Mouse (Mus musculus) T-cell, adult 2 months (primary cell): Measurements from ENCODE around the gene Rhof.

Experiments
- DNase-seq: peaks from one replicate; pipeline ENCODE4 v3.0.0; 2022; ENCODE audit warnings: low spot score

The Rhof gene

DNA sequence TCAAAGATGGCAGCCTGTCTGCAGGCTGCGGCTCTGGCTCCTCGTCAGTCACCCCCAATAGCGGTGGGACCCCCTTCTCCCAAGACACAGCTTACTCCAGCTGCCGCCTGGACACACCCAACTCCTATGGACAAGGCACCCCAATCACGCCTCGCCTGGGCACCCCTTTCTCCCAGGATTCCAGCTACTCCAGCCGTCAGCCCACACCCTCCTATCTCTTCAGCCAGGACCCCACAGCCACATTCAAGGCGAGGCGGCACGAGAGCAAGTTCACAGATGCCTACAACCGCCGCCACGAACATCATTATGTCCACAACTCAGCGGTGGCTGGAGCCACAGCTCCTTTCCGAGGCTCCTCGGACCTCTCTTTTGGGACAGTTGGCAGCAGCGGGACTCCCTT, 15.1 kb upstream of the Rhof start:
- DNase-seq, result no peak

GRCm38 (mm10) chr5:123146357-123146756, 13.9 kb upstream of the Rhof start:
- no peak for DNase-seq

DNA sequence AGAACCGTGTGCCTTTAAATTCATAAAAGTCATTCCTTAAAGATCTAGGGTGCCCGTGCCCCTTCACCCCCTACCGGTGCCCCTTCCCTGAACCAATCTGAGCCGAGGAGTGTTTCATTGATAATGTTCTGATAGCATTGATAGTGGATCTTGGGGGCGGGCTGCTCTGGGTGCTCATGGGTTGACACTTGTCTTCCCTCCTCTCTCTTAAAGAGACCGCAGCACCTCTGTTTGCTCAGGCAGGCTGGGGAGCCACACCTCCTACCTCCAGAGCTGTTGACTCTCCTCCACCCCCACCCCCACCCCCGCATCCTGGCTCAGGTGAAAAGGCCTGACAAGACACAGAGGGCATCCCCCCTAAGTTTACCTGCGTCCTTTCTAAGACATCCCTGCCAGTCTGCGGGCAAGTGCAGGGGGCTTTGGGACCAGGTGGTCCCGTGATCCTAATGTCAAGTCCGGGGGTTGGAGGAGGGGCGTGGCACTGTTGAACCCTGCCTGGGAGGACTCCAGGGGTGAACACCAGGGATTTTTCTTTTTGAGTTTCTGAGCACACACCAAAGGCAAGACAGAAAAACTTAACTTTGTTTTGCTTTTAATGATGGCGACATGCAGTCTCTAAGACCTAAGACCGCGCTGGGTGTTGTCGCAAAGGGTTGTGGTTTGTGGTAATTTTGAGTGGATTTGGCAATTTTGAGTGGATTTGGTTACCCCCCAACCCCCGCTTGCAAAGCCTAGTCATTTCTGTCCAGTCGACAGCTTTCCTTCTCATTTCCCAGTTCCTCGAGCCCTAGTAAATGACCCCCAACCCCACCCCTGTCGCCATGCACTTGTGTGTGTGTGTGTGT, 12.5 kb upstream of the Rhof start:
- DNase-seq, result no peak

DNA sequence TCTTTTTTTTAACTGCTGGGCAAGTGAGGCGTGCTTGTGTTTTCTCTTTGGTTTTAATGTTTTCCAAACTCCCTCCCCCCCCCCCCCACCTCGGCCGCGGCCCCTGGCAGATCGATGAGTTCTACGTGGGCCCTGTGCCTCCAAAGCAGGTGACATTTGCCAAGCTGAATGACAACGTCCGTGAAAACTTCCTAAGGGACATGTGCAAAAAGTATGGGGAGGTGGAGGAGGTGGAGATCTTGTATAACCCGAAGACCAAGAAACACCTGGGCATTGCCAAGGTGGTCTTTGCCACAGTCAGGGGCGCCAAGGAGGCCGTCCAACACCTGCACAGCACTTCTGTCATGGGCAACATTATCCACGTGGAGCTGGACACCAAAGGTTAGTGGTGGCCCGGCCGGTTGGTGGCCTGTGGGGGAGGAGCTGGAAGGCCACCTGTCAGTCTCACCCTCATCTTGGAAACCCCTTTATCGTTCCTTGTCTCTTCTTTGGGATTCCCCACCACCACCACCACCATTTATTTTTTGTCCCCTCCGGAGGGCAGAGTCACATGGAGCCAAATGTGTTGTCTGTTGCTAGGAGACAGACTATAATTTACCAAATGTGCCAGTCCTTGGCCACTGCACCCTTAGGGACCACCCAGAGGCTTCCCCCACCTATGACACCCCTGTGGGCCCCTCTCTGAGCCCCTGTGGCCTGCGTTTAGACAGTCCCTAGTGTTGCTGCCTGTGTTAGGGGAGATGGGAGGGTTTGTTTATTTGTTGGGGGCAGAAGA, 11.7 kb upstream of the Rhof start:
- no peak for DNase-seq

GRCm38 (mm10) chr5:123143251-123143970, 10.9 kb upstream of the Rhof start:
- DNase-seq, result no peak

- peak; percentile 61 for DNase-seq
Measured at GRCm38 (mm10) chr5:123142161-123143157, 10.0 kb upstream of the Rhof start, which contains the start of gene Setd1b. Gene Setd1b, plus strand, starts transcription at chr5:123142193.

DNA sequence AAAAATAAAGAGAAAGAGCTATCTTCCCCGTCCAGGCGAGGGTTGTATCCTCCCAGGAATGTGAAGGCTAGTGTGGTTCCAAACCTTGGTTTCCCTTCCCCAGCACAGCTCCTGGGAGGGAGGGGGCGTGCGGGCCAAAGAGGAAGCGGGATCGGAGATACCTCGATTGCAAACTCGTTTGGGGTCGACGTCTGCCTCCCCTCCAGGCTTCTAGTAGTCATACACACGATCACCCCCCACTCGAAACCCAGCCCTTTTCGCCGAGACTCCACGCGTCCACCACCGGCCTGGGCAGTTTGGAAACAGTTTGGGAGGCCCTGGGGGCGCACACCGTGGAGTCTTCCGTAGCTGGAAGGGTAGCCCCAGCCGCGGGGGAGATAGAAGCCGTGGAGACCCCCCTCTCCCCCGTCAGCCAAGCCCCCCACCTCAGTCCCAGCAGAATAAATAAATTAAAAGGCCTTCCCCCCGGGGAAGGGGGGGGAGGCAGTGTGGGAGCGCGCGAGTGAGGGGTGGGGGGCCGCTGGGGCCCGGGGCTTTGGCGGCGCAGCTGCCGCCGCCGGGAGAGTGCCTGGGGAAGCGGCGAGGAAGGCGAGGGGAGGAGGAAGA, 9.2 kb upstream of the Rhof start:
- DNase-seq, result no peak

DNA sequence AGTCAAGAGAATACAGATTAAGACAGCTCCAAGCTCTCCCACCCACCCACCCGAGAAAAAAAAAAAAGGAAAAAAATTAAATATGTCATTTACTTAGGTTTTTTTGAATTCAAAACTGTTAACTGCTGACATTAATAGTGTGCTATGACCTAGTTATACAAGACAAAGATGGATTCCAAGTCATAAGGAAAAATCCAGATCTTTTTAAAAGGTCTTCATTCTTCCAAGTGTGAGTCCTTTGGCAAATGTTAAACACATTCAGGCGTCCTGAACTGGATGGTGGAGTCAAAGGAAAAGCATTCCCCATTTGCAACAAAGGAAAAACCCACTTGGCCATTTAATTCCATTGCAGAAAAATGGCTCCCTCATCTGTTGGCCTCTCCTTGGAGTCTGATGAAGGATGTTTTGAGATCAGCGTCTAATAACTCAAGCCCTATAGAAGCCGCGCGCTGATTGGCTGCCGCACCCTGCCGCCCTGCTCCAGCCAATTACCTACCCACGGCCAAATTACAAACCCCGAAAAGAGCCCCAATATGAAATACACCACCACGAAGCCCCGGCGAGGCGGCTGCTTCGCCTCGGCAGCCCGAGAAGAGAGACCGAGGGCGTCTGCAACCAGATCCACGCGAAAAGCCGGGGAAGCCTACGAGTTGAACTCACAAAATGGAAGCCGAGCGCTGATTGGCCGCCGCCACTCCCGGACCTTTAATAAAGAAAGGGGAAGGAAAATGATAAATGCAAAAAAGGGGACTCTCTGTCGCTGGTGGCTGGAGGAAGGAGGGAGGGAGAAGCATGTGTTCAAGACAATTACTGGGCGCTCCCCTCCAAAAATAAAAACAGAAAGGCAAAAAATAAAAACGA, 8.4 kb upstream of the Rhof start:
- peak; percentile 77 for DNase-seq

GRCm38 (mm10) chr5:123139722-123140627, 7.5 kb upstream of the Rhof start:
- DNase-seq, result peak; percentile 61

DNA sequence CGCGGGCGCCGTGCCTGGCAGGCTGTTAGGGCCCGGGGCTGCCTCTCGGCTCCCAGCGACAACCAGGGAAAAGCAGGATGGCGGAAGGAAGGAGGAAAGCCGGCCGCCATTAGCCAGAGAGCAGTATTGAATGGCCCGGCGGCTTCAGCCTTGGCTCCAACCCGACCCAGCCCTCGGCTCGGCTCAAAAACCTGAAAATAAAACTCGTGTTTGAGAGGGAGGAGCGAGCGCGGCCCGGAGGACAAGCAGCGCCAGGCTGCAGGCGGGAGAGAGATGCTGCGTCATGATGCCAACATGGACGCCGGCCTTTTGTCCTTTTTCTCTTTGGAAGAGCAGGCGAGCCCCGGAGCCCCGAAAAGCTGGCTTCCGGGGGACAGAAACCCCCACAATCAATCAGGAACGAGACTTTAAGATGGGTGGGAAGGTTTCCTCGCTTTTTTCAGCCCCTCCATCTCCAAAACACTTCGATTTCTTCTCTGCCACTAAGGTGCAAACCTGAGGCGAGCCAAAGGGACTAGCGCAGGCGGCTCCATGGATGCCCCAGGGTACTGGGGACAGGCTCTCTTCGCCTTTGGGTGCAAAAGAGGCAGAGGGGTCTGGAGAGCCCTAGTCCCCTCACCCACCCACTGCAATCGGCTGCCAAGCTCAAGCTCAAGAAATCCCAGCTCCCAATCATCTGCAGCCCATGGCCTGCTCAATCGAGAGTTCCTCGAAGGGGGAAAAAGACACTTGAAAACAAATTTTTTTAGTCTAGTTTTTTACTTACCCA, 6.6 kb upstream of the Rhof start:
- DNase-seq, result peak; percentile 75

GRCm38 (mm10) chr5:123138230-123138911, 5.9 kb upstream of the Rhof start:
- no peak for DNase-seq

- no peak for DNase-seq
Measured at GRCm38 (mm10) chr5:123137910-123138229, 5.4 kb upstream of the Rhof start.

GRCm38 (mm10) chr5:123137044-123137909, 4.8 kb upstream of the Rhof start:
- DNase-seq, result no peak

- no peak for DNase-seq
Measured at GRCm38 (mm10) chr5:123136361-123137043, 4.0 kb upstream of the Rhof start.

DNA sequence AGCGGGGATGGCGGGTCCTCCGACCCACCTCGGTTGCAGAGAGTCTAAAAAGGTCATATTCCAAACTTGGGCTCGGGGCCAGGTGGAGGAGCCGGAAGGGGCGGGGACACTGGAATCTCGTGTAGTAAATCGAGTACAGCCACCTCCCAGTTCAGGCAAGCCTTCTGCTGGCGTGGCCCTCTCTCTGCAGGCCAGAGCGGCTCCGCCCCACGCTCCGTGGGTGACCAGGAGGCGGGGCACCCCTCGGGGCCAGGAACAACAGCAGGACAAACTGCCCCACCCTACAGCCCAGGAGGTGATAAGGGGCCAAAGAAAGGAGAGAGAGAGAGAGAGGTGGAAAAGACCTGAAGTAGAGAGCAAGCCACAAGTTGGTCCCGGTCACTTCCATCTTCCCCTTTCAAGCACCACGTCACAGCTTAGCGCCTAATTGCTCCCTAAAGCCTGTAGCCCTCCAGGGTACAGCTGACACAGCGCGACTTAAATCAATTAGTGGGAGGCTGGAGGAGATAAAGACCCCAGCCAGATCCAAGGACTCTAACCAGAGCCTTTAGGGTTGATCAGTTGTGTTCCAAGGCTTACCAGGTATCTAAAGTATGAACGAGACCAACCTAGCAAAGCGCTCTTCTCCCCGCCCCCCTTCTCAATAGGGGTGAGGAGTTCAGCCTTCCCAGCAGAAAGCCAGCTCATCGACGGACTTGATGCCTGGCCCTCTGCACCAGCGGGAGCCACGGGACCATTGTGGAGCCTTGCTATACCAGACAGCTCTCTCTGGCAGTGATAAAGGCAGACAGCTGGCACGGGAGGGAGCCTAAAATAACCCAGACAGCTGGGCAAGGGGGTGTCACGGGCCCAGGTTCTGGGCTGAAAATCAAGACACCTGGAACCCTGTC, 3.2 kb upstream of the Rhof start:
- no peak for DNase-seq
